Mouse (Mus musculus) liver, embryonic 14.5 days (tissue): Measurements from ENCODE around the gene Myl12a. TPM values are rescaled to one million over a fixed set of nuclear protein-coding genes. Genes with fewer than 3 reads are reported as not detected.

ENCODE experiments used
- ATAC-seq: fragments of 200-750 bp; cut with Nextera tagmentation; 2 replicates; pipeline ENCODE4 v1.8.0; 2017; ENCODE audit warnings: moderate number of reproducible peaks, mild to moderate bottlenecking, moderate library complexity; ENCODE audit not compliant: insufficient read depth
- DNase-seq, 3 experiments: peaks; one replicate each; pipeline ENCODE4 v3.0.0-alpha.2; 2012 to 2013; ENCODE audit warnings: low read depth in 3 of 3, low spot score in 3 of 3
- H3K27ac ChIP-seq: fragments of 300-500 bp; sonication (generic); 2 replicates; pipeline ENCODE4 v1.5.1; 2014; ENCODE audit warnings: moderate library complexity, mild to moderate bottlenecking, control low read depth, inconsistent platforms
- H3K27me3 ChIP-seq: fragments of 300-500 bp; sonication (generic); 2 replicates; pipeline ENCODE4 v1.6.1; 2014; ENCODE audit warnings: mild to moderate bottlenecking, low read length, moderate library complexity; ENCODE audit not compliant: control insufficient read depth, insufficient read depth
- H3K36me3 ChIP-seq: fragments of 300-500 bp; sonication (generic); replicated peaks from 2 replicates; pipeline ENCODE4 v1.6.1; 2014; ENCODE audit warnings: low read depth; ENCODE audit not compliant: control insufficient read depth, insufficient read depth
- H3K4me1 ChIP-seq, 2 experiments: fragments of 200-500 bp in 1 of 2; fragments of 300-500 bp in 1 of 2; sonication (generic) in 1 of 2; replicated peaks; 2 replicates each; pipeline ENCODE4 v1.6.1; 2012 to 2014; ENCODE audit warnings: antibody characterized with exemption in 1 of 2, inconsistent platforms in 1 of 2, low read length in 1 of 2; ENCODE audit not compliant: control insufficient read depth in 2 of 2, insufficient read depth in 2 of 2
- H3K4me2 ChIP-seq: fragments of 300-500 bp; sonication (generic); 2 replicates; pipeline ENCODE4 v1.6.1; 2014; ENCODE audit warnings: low read depth, mild to moderate bottlenecking, control low read depth, moderate library complexity
- H3K4me3 ChIP-seq, 2 experiments: fragments of 200-500 bp in 1 of 2; fragments of 300-500 bp in 1 of 2; sonication (generic) in 1 of 2; 2 replicates each; pipeline ENCODE4 v1.5.1; 2012 to 2014; ENCODE audit warnings: low read depth in 2 of 2, low read length in 2 of 2, mild to moderate bottlenecking in 2 of 2, control low read depth in 1 of 2, inconsistent platforms in 1 of 2, moderate library complexity in 1 of 2; ENCODE audit not compliant: insufficient read depth in 1 of 2
- H3K9ac ChIP-seq: fragments of 300-500 bp; sonication (generic); replicated peaks from 2 replicates; pipeline ENCODE4 v1.6.1; 2014; ENCODE audit warnings: mild to moderate bottlenecking, control low read depth, moderate library complexity
- H3K9me3 ChIP-seq: fragments of 300-500 bp; sonication (generic); 2 replicates; pipeline ENCODE4 v1.6.1; 2016; ENCODE audit warnings: low read length, mixed read lengths; ENCODE audit not compliant: control insufficient read depth
- CTCF ChIP-seq: IDR thresholded peaks from 2 replicates; pipeline ENCODE4 v1.5.1; 2016; ENCODE audit warnings: antibody characterized with exemption, low read depth, control low read depth
- EP300 ChIP-seq: IDR thresholded peaks from 2 replicates; pipeline ENCODE4 v1.6.1; 2016; ENCODE audit warnings: antibody characterized with exemption, low read depth
- WGBS: fragments of 180-500 bp; shearing (Covaris S2); extraction: QIAGEN DNeasy Blood & Tissue Kit; methylation state at CpG from one replicate; pipeline ENCODE4 v1.1.7; 2014; ENCODE audit not compliant: insufficient replicate concordance; 5-methylcytosine and 5-hydroxymethylcytosine counted together
- polyA plus RNA-seq, 2 experiments: library from polyadenylated mRNA; depleted of rRNA in 1 of 2; stranded (reverse) in 1 of 2; unstranded in 1 of 2; fragments of >200 nt; fragmentation: Nextera tagmentation in 1 of 2; extraction: Ambion mirVana in 1 of 2; gene quantifications; 2 replicates each; pipeline versions ENCODE4 v1.2.1 to v1.2.3; 2012 to 2014

Gene Myl12a
- polyA plus RNA-seq, 2 experiments = 92.7 to 163 TPM

DNA sequence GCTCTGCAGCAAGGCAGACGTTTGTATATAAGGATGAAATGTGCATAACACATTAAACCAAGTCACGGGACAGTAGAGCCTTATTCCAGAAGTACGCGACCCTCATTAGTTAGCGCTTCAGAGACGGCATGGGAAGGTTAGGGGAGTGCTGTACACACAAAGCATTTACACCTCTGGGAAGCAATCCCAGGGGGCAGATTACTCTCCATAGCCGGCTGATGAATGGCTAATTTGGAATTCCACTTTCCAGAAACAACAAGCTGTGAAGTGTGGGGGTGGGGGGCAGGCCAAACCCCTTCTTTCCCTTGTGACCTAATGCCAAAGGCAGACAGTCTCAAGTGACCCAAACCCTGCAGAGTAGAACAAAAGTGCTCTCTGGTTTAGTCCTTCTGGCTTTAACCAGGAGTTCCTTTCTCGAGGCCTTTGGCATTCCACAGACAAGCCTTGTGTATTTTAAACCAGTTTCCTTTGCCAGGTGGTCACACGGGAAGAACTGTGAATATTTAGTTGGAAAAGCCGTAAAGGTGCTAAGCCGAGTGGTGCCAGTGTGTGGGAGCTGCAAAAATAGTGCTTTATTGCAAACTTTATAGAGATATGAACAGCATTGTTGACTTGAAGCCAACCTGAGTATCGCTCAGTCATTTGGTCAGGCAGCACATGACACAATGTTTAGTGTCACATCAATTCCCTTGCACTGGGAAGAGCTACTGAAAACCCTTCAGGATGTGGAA is 37.3 kb upstream of the Myl12a start:
- H3K4me1 ChIP-seq = no peaks in the 10 kb centered on the region
- TF ChIP-seq CTCF (no peak), EP300 (no peak)
- 59% methylated on average over 12 of the region's 12 CpGs for WGBS
- no peak overlapping the region for H3K27ac ChIP-seq
- H3K4me2 ChIP-seq = no peak overlapping the region
- ATAC-seq (no peak), DNase-seq (no peak)
- H3K9me3 ChIP-seq = no peaks in the 10 kb centered on the region
- no peaks in the 10 kb centered on the region for H3K36me3 ChIP-seq
- no peak overlapping the region for H3K4me3 ChIP-seq
- H3K9ac ChIP-seq = no peak overlapping the region
- no peaks in the 10 kb centered on the region for H3K27me3 ChIP-seq

DNA sequence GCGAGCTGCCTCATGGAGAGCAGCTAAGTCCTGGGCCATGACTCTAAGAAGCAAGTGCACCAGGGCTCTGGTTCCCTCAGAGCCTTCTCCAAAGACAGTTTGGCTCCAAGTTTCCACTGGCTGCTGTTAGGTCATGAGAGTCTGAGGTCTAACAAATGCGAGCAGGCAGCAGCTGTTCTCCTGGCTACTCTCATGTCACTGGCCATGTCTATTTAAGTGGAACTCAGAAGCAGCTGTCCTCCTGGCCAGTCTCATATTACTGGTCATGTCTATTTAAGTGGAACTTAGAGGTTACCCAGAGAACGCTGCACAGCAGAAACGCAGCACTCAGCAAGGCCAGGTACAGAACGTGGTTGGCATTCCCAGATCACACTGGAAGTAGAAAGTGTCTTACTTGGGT is 36.1 kb upstream of the Myl12a start:
- H3K9me3 ChIP-seq = no peaks in the 10 kb centered on the region
- no peak overlapping the region for H3K27ac ChIP-seq
- H3K4me2 ChIP-seq = no peak overlapping the region
- 68% methylated on average over 5 of the region's 5 CpGs for WGBS
- no peak overlapping the region for H3K9ac ChIP-seq
- DNase-seq (no peak), ATAC-seq (no peak)
- H3K4me1 ChIP-seq = no peaks in the 10 kb centered on the region
- no peak for TF ChIP-seq EP300
- TF ChIP-seq CTCF = no peak
- no peaks in the 10 kb centered on the region for H3K36me3 ChIP-seq
- H3K4me3 ChIP-seq = no peak overlapping the region
- no peaks in the 10 kb centered on the region for H3K27me3 ChIP-seq

DNA sequence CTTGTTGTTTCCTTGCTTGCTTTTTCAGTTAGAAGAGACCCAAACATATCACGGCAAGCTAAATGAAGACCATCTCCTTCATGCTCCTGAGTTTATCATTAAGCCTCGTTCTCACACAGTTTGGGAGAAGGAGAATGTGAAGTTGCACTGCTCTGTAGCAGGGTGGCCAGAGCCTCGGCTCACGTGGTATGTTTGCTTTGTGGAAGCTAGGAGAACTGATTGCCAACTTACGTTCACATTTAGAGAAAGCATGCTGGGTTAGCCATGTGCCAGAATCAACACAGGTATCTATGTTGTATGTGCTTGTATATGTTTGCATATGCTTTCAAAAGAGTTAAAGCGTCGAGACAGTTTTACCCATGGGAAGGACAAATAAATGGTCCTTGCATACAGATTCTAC is 34.5 kb upstream of the Myl12a start:
- no peak overlapping the region for H3K4me3 ChIP-seq
- H3K36me3 ChIP-seq = no peaks in the 10 kb centered on the region
- DNase-seq (no peak), ATAC-seq (no peak)
- H3K4me1 ChIP-seq = no peaks in the 10 kb centered on the region
- H3K9me3 ChIP-seq = no peaks in the 10 kb centered on the region
- no peak overlapping the region for H3K9ac ChIP-seq
- no peaks in the 10 kb centered on the region for H3K27me3 ChIP-seq
- no peak for TF ChIP-seq EP300
- no peak for TF ChIP-seq CTCF
- no peak overlapping the region for H3K4me2 ChIP-seq
- WGBS = 72% methylated on average over 7 of the region's 7 CpGs
- no peak overlapping the region for H3K27ac ChIP-seq

DNA sequence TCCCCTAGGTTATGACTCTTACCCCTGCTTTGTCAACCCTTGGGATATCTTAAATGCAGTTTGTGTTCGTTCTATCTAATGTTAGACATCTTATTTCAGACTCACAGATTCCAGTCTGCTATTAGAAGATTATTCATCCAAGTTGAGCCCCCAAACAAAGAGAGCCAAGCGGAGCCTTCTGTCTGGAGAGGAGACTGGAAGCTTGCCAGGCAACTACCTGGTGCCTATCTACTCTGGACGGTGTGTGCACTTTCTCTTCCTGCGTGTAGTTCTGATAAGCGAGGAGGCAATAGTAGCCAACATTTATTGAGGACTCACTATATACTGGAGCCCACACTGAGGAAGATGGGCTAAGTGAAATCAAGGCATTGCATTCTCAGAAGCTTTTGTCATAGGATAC is 31.8 kb upstream of the Myl12a start:
- Histone ChIP-seq H3K9ac (no peak overlapping the region), H3K36me3 (no peaks in the 10 kb centered on the region), H3K4me3 (no peak overlapping the region), H3K27ac (no peak overlapping the region), H3K4me1 (no peaks in the 10 kb centered on the region), H3K27me3 (no peaks in the 10 kb centered on the region), H3K9me3 (no peaks in the 10 kb centered on the region), H3K4me2 (no peak overlapping the region)
- no peak for DNase-seq
- 47% methylated on average over 5 of the region's 5 CpGs for WGBS
- ATAC-seq = no peak
- TF ChIP-seq CTCF (no peak), EP300 (no peak)

DNA sequence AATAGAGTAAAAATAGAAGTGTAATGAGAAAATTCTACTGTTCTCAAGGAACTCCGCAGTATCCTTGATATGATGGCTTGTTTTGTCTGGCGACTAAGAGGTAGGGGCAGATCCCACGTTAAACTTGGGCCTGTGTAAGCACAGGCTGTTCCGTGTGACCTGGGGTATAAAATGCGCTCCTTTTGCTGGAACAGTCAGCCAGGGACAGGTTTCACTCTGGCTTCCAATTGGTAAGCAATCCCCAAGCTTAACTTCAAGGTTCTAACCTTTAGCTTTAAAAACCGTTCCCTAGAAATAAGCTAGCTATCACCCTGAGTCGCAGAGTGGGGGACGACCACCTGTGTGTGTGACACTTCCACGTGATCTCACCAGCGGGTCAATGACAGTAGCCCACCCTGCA is 30.0 kb upstream of the Myl12a start:
- ATAC-seq = no peak
- no peak overlapping the region for H3K9ac ChIP-seq
- DNase-seq = no peak
- no peaks in the 10 kb centered on the region for H3K36me3 ChIP-seq
- no peaks in the 10 kb centered on the region for H3K27me3 ChIP-seq
- H3K4me3 ChIP-seq = no peak overlapping the region
- no peak overlapping the region for H3K4me2 ChIP-seq
- H3K4me1 ChIP-seq = no peaks in the 10 kb centered on the region
- H3K9me3 ChIP-seq = no peaks in the 10 kb centered on the region
- 71% methylated on average over 10 of the region's 10 CpGs for WGBS
- TF ChIP-seq EP300 = no peak
- TF ChIP-seq CTCF = no peak
- no peak overlapping the region for H3K27ac ChIP-seq
